Mouse (Mus musculus): ENCODE data around the gene Rbm19.

The Rbm19 gene

GRCm38 (mm10) chr5:120134000-120134399 is 17.7 kb downstream of the Rbm19 start:
- in situ Hi-C loops (cut with MboI), result no loop called here

GRCm38 (mm10) chr5:120135337-120135736 is 19.1 kb downstream of the Rbm19 start:
- in situ Hi-C loops (cut with MboI), result no loop called here

- in situ Hi-C loops (cut with MboI), result no loop called here
Measured at GRCm38 (mm10) chr5:120135823-120136222, 19.6 kb downstream of the Rbm19 start.

- in situ Hi-C loops (cut with MboI), result no loop called here
Measured at GRCm38 (mm10) chr5:120136236-120136675, 20.0 kb downstream of the Rbm19 start.

- in situ Hi-C loops (cut with MboI), result no loop called here
Measured at GRCm38 (mm10) chr5:120137038-120137437, 20.8 kb downstream of the Rbm19 start.

GRCm38 (mm10) chr5:120137846-120138245 is 21.6 kb downstream of the Rbm19 start:
- in situ Hi-C loops (cut with MboI), result no loop called here

GRCm38 (mm10) chr5:120138406-120138805 is 22.1 kb downstream of the Rbm19 start:
- in situ Hi-C loops (cut with MboI), result no loop called here

GRCm38 (mm10) chr5:120139224-120139623 is 23.0 kb downstream of the Rbm19 start:
- in situ Hi-C loops (cut with MboI), result no loop called here

GRCm38 (mm10) chr5:120143941-120144340 is 27.7 kb downstream of the Rbm19 start:
- in situ Hi-C loops (cut with MboI), result no loop called here

- in situ Hi-C loops (cut with MboI), result no loop called here
Measured at GRCm38 (mm10) chr5:120145371-120146050, 29.2 kb downstream of the Rbm19 start.

- in situ Hi-C loops (cut with MboI), result no loop called here
Measured at GRCm38 (mm10) chr5:120146051-120146385, 29.8 kb downstream of the Rbm19 start.

GRCm38 (mm10) chr5:120146909-120147308 is 30.6 kb downstream of the Rbm19 start:
- in situ Hi-C loops (cut with MboI), result no loop called here

GRCm38 (mm10) chr5:120148246-120148645 is 32.0 kb downstream of the Rbm19 start:
- in situ Hi-C loops (cut with MboI), result no loop called here

- in situ Hi-C loops (cut with MboI), result no loop called here
Measured at GRCm38 (mm10) chr5:120151145-120151544, 34.9 kb downstream of the Rbm19 start.

- in situ Hi-C loops (cut with MboI), result no loop called here
Measured at GRCm38 (mm10) chr5:120153140-120153539, 36.9 kb downstream of the Rbm19 start.

GRCm38 (mm10) chr5:120155672-120156071 is 39.4 kb downstream of the Rbm19 start:
- in situ Hi-C loops (cut with MboI), result no loop called here

GRCm38 (mm10) chr5:120156166-120156909 is 40.1 kb downstream of the Rbm19 start:
- in situ Hi-C loops (cut with MboI), result no loop called here

- in situ Hi-C loops (cut with MboI), result no loop called here
Measured at GRCm38 (mm10) chr5:120157115-120157514, 40.9 kb downstream of the Rbm19 start.

GRCm38 (mm10) chr5:120158476-120158875 is 42.2 kb downstream of the Rbm19 start:
- in situ Hi-C loops (cut with MboI), result no loop called here

GRCm38 (mm10) chr5:120160923-120161658 is 44.8 kb downstream of the Rbm19 start:
- in situ Hi-C loops (cut with MboI), result no loop called here

- in situ Hi-C loops (cut with MboI), result no loop called here
Measured at GRCm38 (mm10) chr5:120162689-120163088, 46.4 kb downstream of the Rbm19 start.

- in situ Hi-C loops (cut with MboI), result no loop called here
Measured at GRCm38 (mm10) chr5:120163428-120163827, 47.2 kb downstream of the Rbm19 start.

GRCm38 (mm10) chr5:120164450-120164849 is 48.2 kb downstream of the Rbm19 start:
- in situ Hi-C loops (cut with MboI), result no loop called here

Measured in mature B cell (primary cell).